Mouse (Mus musculus) myocyte (in vitro differentiated cells): Measurements from ENCODE around the gene Prkacb.

ENCODE experiments used
- E2F4 ChIP-seq: IDR thresholded peaks from one replicate; pipeline ENCODE4 v1.6.1; 2011; ENCODE audit warnings: mild to moderate bottlenecking, control low read depth, moderate library complexity; ENCODE audit not compliant: insufficient read depth
- MYOG ChIP-seq, 3 experiments: IDR thresholded peaks; one replicate each; pipeline ENCODE4 v1.6.1; 2011; ENCODE audit warnings: control low read depth in 2 of 3, low read depth in 2 of 3, mild to moderate bottlenecking in 2 of 3; ENCODE audit not compliant: insufficient read length in 2 of 3, control insufficient read depth in 1 of 3, insufficient read depth in 1 of 3
- POLR2A ChIP-seq: IDR thresholded peaks from one replicate; pipeline ENCODE4 v1.6.1; 2011; ENCODE audit warnings: low read depth, mild to moderate bottlenecking, control low read depth, moderate library complexity; ENCODE audit not compliant: insufficient read length
- POLR2AphosphoS2 ChIP-seq: IDR thresholded peaks from one replicate; pipeline ENCODE4 v1.6.1; 2011; ENCODE audit warnings: low read depth, control low read depth; ENCODE audit not compliant: insufficient read length
- USF1 ChIP-seq: IDR thresholded peaks from one replicate; pipeline ENCODE4 v1.6.1; 2011; ENCODE audit warnings: low read depth, mild to moderate bottlenecking, control low read depth, moderate library complexity

- TF ChIP-seq POLR2AphosphoS2 (no peak), POLR2A (no peak), MYOG (IDR thresholded peaks at IDR 0.05; ENCODE audit: control insufficient read depth in 1 of 3, insufficient read depth in 1 of 3, insufficient read length in 2 of 3, low read depth in 2 of 3) (no peak), E2F4 (no peak), USF1 (no peak)
These were observed 29.1 kb downstream of the Prkacb start for GRCm38 (mm10) chr3:146783645-146784225.
